Mouse (Mus musculus) forebrain, embryonic 13.5 days (tissue): ENCODE data around the gene Pkd1l3. TPM values are rescaled to one million over a fixed set of nuclear protein-coding genes. Genes with fewer than 3 reads are reported as not detected.

Source experiments
- ATAC-seq: fragments of 200-750 bp; cut with Nextera tagmentation; 2 replicates; pipeline ENCODE4 v1.8.0; 2017
- H3K27ac ChIP-seq: fragments of 300-500 bp; sonication (generic); 2 replicates; pipeline ENCODE4 v1.5.1; 2015; ENCODE audit warnings: inconsistent platforms, mild to moderate bottlenecking, moderate library complexity
- H3K27me3 ChIP-seq: fragments of 300-500 bp; sonication (generic); 2 replicates; pipeline ENCODE4 v1.6.1; 2015; ENCODE audit warnings: mild to moderate bottlenecking, inconsistent platforms
- H3K36me3 ChIP-seq: fragments of 300-500 bp; sonication (generic); 2 replicates; pipeline ENCODE4 v1.6.1; 2015; ENCODE audit warnings: mild to moderate bottlenecking, inconsistent platforms; ENCODE audit not compliant: poor library complexity, severe bottlenecking
- H3K4me1 ChIP-seq: fragments of 300-500 bp; sonication (generic); 2 replicates; pipeline ENCODE4 v1.6.1; 2015; ENCODE audit warnings: inconsistent platforms
- H3K4me2 ChIP-seq: fragments of 300-500 bp; sonication (generic); 2 replicates; pipeline ENCODE4 v1.6.1; 2015; ENCODE audit warnings: inconsistent platforms, mild to moderate bottlenecking, moderate library complexity
- H3K4me3 ChIP-seq: fragments of 300-500 bp; sonication (generic); 2 replicates; pipeline ENCODE4 v1.5.1; 2015; ENCODE audit warnings: mild to moderate bottlenecking, inconsistent platforms
- H3K9ac ChIP-seq: fragments of 300-500 bp; sonication (generic); 2 replicates; pipeline ENCODE4 v1.6.1; 2015; ENCODE audit warnings: mild to moderate bottlenecking, inconsistent platforms
- H3K9me3 ChIP-seq: fragments of 300-500 bp; sonication (generic); replicated peaks from 2 replicates; pipeline ENCODE4 v1.6.1; 2016; ENCODE audit warnings: inconsistent platforms
- WGBS: fragments of 180-500 bp; shearing (Covaris S2); methylation state at CpG from one replicate; pipeline ENCODE4 v1.1.7; 2015; 5-methylcytosine and 5-hydroxymethylcytosine counted together
- polyA plus RNA-seq: library from polyadenylated mRNA; unstranded; fragments of >200 nt; fragmentation: Nextera tagmentation; extraction: Ambion mirVana; gene quantifications from 2 replicates; pipeline ENCODE4 v1.2.1, GENCODE M21; 2015

Pkd1l3 gene
- polyA plus RNA-seq, 1 experiment from 2014 or later: 0.12 TPM

DNA sequence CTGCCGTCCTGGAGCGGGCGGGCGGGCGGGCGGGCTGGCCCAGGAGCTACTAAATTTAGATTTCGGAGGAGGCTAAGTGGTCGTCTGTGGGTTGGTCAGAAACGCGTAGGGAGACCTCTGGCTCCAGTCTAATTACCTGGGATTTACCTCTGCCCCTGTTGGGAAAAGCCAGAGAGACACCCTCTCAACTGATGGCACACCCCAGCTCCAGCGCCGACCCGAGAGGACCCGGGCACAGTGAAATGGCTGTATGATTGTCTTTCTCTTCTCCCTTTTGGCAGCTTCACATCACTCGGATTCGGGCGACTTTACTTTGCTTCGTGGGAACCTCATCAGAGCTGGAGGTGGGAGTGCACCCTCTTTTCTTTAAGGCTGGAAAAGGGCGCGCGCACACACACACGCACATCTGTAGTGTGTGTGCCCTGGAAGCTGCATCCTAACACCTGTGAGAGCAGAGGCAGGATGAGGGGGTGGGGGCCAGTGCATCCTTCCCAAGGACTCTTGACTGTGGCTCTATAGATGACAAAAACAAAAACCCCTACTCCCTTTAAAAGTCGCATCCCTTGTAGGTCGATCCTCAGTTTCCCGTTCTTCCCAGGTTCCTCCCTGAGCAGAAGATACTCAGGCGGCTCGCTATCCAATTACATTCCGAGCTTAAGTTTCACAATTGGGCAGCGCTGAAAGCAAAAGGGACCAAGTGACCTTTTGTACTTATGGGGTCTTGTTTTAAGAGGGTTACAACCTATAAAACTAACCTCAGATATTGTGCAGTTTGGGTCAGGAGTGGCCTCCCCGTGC, 92.0 kb downstream of the Pkd1l3 start:
- peak overlapping the region; percentile 88 for H3K4me3 ChIP-seq
- peak overlapping the region; percentile 99 for H3K9ac ChIP-seq
- under 1% methylated on average over 23 of the region's 30 CpGs for WGBS
- H3K9me3 ChIP-seq: no peaks in the 10 kb centered on the region
- peak overlapping the region; percentile 95 for H3K27ac ChIP-seq
- peak overlapping the region; percentile 94 for H3K4me2 ChIP-seq
- peaks cover 34% of the 10 kb centered on the region for H3K4me1 ChIP-seq
- peaks cover 36% of the 10 kb centered on the region for H3K36me3 ChIP-seq
- 0 out of 2 replicates have a peak, but pooled peaks cover 8% of the 10 kb centered on the region for H3K27me3 ChIP-seq
- peak; percentile 58 for ATAC-seq

GRCm38 (mm10) chr8:109706874-109707237, 92.5 kb downstream of the Pkd1l3 start:
- Histone ChIP-seq H3K4me2 (peak overlapping the region; percentile 94), H3K27ac (no peak overlapping the region), H3K9ac (peak overlapping the region; percentile 99), H3K4me1 (peaks cover 34% of the 10 kb centered on the region), H3K36me3 (peaks cover 42% of the 10 kb centered on the region), H3K9me3 (no peaks in the 10 kb centered on the region), H3K27me3 (0 out of 2 replicates have a peak, but pooled peaks cover 8% of the 10 kb centered on the region), H3K4me3 (peak overlapping the region; percentile 88)
- peak; percentile 50; the same call in 1 of the 2 replicates for ATAC-seq
- 24% methylated on average over 2 of the region's 2 CpGs for WGBS

DNA sequence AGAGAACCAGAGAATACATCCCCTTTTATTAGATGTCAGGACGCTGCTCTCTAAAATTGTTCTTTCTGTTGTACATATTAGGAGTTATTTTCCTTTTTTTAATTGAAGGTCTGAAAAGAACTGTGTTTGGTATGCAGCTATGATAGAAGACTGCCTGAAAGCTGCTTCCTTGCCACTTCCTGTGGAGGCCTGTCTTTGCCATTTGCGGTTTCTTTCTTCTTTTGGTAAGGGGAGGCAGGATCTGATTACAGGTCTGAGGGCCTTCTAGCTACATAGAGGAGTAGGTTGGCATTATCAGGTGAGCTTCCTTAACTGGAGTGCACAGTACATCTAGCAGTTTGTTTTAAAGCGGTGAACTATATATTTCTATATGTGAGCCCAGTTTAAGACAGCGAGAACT, 93.6 kb downstream of the Pkd1l3 start:
- H3K36me3 ChIP-seq: peaks cover 52% of the 10 kb centered on the region
- H3K27me3 ChIP-seq: 0 out of 2 replicates have a peak, but pooled peaks cover 6% of the 10 kb centered on the region
- H3K4me2 ChIP-seq: peak overlapping the region; percentile 94; the same call in 1 of the 2 replicates
- H3K9me3 ChIP-seq: no peaks in the 10 kb centered on the region
- ATAC-seq: no peak
- H3K9ac ChIP-seq: peak overlapping the region; percentile 99; the same call in 1 of the 2 replicates
- peaks cover 34% of the 10 kb centered on the region for H3K4me1 ChIP-seq
- WGBS: 98% methylated on average over 4 of the region's 4 CpGs
- H3K4me3 ChIP-seq: no peak overlapping the region
- no peak overlapping the region for H3K27ac ChIP-seq

DNA sequence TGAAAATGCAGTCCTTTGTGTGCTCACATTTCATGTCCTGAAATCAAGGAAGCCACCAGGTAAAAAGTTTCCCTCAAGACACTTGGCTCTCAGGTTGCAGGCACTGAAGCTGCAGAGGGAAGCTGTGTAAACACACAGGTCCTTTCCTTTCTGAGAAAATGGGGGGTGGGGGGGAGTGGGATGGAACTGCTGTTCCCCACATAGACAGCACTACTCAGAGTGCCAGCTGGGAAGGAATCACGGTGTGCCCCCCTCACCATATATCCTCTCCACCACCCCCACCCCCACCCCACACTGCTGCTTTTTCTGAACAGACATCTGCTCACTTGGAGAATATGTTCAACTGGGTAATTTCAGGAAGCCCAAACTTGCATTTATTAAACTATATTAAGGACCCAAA, 98.2 kb downstream of the Pkd1l3 start:
- Histone ChIP-seq H3K9me3 (no peaks in the 10 kb centered on the region), H3K4me2 (no peak overlapping the region)

DNA sequence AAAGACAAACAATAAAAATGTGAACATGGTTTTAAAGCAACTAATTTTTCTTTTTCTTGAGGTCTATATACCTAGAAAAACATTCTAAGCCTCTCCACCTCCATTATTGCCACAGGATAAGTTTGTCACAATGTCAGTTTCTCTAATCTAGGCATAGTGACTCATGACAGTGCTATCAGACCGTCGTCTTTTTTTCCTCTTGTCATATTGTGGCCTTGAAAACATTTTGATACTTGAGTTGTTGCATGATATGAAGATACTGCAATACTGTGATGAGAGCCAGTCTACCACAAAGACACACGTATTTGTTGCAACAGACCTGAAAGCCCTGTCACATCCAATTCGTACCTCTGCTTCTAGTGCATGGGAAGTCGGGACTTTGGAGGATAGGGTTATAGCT, 100.6 kb downstream of the Pkd1l3 start:
- 95% methylated on average over 5 of the region's 5 CpGs for WGBS
- Histone ChIP-seq H3K27ac (no peak overlapping the region), H3K36me3 (peaks cover 95% of the 10 kb centered on the region), H3K4me1 (no peaks in the 10 kb centered on the region), H3K9me3 (no peaks in the 10 kb centered on the region), H3K4me3 (no peak overlapping the region), H3K4me2 (no peak overlapping the region), H3K9ac (no peak overlapping the region), H3K27me3 (no peaks in the 10 kb centered on the region)
- ATAC-seq: no peak

More for the DNA sequence above, 98.2 kb downstream of the Pkd1l3 start:
- ATAC-seq: no peak
- no peak overlapping the region for H3K9ac ChIP-seq
- H3K4me1 ChIP-seq: peaks cover 14% of the 10 kb centered on the region
- no peaks in the 10 kb centered on the region for H3K27me3 ChIP-seq
- no peak overlapping the region for H3K27ac ChIP-seq
- H3K36me3 ChIP-seq: peaks cover 94% of the 10 kb centered on the region
- WGBS: 88% methylated on average over 1 of the region's 1 CpGs
- no peak overlapping the region for H3K4me3 ChIP-seq

Other genes starting within 250 kb of the Pkd1l3 start
- gene Pmfbp1, start 120.5 kb upstream of the Pkd1l3 start, polyA plus RNA-seq: 0.32 and 0.44 TPM in 2 replicates
- gene Dhx38, start 48.7 kb upstream of the Pkd1l3 start, polyA plus RNA-seq: 23.3 and 26.0 TPM in 2 replicates
- gene Txnl4b, start 48.6 kb upstream of the Pkd1l3 start, polyA plus RNA-seq: 28.1 and 29.8 TPM in 2 replicates
- gene Hp, start 35.3 kb upstream of the Pkd1l3 start, polyA plus RNA-seq: 0.53 TPM in 1 of 2 replicates, not detected in the other
- 33.7 and 37.7 TPM in 2 replicates for gene Dhodh, start 5.8 kb upstream of the Pkd1l3 start, polyA plus RNA-seq
- gene Ist1, start 78.7 kb downstream of the Pkd1l3 start, polyA plus RNA-seq: 165 and 177 TPM in 2 replicates
- 71.3 and 73.1 TPM in 2 replicates for gene Zfp821, start 91.0 kb downstream of the Pkd1l3 start, polyA plus RNA-seq
- 4.0 and 4.6 TPM in 2 replicates for gene Atxn1l, start 123.2 kb downstream of the Pkd1l3 start, polyA plus RNA-seq
- gene Ap1g1, start 164.0 kb downstream of the Pkd1l3 start, polyA plus RNA-seq: 45.7 and 50.6 TPM in 2 replicates